Mouse (Mus musculus): ENCODE measurements around the gene Plpp1. TPM values are rescaled to one million over a fixed set of nuclear protein-coding genes. Genes with fewer than 3 reads are reported as not detected.

Plpp1 gene
- polyA plus RNA-seq, 1 experiment from 2014 or later: 20.6 TPM

DNA sequence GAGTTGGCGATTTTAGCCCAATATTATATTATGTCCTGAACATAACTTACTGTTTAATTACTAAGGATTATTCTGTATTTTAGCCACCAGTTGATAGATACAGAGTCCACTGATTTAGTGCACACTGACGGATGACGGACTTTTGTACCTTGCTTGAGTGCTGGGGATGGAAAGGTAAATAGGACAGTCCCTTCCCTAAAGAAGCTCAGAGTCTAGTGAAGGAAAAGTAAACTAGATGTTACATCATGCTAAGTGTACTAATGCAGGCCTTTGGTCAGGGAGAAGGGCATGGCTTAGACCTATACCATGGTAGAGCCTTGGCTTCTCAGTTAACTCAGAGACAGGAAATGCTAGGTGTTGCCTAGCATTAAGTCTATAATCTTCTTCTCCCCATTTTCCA is 4.9 kb downstream of the Plpp1 start:
- 97% methylated on average over 3 of the region's 3 CpGs for WGBS

GRCm38 (mm10) chr13:112807936-112808667 is 7.5 kb downstream of the Plpp1 start:
- Histone ChIP-seq H3K36me3 (ENCODE audit: poor library complexity, severe bottlenecking) (peaks cover 14% of the 10 kb centered on the region), H3K4me1 (peaks cover 13% of the 10 kb centered on the region; the same call in 1 of the 2 replicates), H3K4me2 (no peak overlapping the region), H3K27ac (no peak overlapping the region), H3K9ac (no peak overlapping the region), H3K27me3 (no peaks in the 10 kb centered on the region), H3K9me3 (replicated peaks) (no peaks in the 10 kb centered on the region), H3K4me3 (no peak overlapping the region)
- WGBS: 85% methylated on average over 10 of the region's 10 CpGs
- no peak for ATAC-seq

More for the DNA sequence above, 4.9 kb downstream of the Plpp1 start:
- Histone ChIP-seq H3K36me3 (ENCODE audit: poor library complexity, severe bottlenecking) (peaks cover 14% of the 10 kb centered on the region), H3K9ac (no peak overlapping the region), H3K4me2 (no peak overlapping the region), H3K9me3 (replicated peaks) (no peaks in the 10 kb centered on the region), H3K27ac (no peak overlapping the region), H3K4me1 (peaks cover 11% of the 10 kb centered on the region), H3K4me3 (no peak overlapping the region), H3K27me3 (no peaks in the 10 kb centered on the region)
- no peak for ATAC-seq

GRCm38 (mm10) chr13:112809504-112810247 is 9.1 kb downstream of the Plpp1 start:
- WGBS: 84% methylated on average over 7 of the region's 7 CpGs
- Histone ChIP-seq H3K27me3 (no peaks in the 10 kb centered on the region), H3K27ac (no peak overlapping the region), H3K9me3 (replicated peaks) (no peaks in the 10 kb centered on the region), H3K36me3 (ENCODE audit: poor library complexity, severe bottlenecking) (peaks cover 14% of the 10 kb centered on the region), H3K9ac (no peak overlapping the region), H3K4me3 (no peak overlapping the region), H3K4me1 (peaks cover 13% of the 10 kb centered on the region; the same call in 1 of the 2 replicates), H3K4me2 (no peak overlapping the region)
- no peak for ATAC-seq

DNA sequence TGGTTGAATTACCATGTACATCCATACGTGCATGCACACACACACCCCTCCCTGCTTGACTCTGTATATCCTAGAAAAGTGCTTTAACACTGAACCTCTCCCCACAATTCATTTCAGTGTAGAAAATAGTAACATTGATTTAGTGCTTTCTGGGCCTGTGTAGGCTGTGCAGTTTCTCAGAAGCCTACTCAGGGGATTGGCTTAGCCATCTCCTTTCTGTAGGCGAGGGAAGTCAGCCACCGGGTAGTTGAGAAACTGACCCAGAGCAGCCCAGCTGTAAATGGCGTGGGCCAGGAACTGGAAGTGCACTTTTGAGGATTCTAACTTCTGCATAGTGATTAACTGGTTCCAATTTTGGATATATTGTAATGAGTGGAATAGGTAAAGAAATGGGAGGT is 9.7 kb downstream of the Plpp1 start:
- H3K4me2 ChIP-seq: no peak overlapping the region
- H3K9ac ChIP-seq: no peak overlapping the region
- H3K27me3 ChIP-seq: no peaks in the 10 kb centered on the region
- no peak for ATAC-seq
- peaks cover 13% of the 10 kb centered on the region; the same call in 1 of the 2 replicates for H3K4me1 ChIP-seq
- H3K9me3 ChIP-seq (replicated peaks): no peaks in the 10 kb centered on the region
- peaks cover 14% of the 10 kb centered on the region for H3K36me3 ChIP-seq (ENCODE audit: poor library complexity, severe bottlenecking)
- no peak overlapping the region for H3K27ac ChIP-seq
- WGBS: 86% methylated on average over 4 of the region's 4 CpGs
- H3K4me3 ChIP-seq: no peak overlapping the region

GRCm38 (mm10) chr13:112810751-112811150 is 10.2 kb downstream of the Plpp1 start:
- no peak for ATAC-seq
- WGBS: 15% methylated on average over 9 of the region's 9 CpGs
- no peaks in the 10 kb centered on the region for H3K9me3 ChIP-seq (replicated peaks)
- H3K4me3 ChIP-seq: no peak overlapping the region
- H3K9ac ChIP-seq: no peak overlapping the region
- H3K27me3 ChIP-seq: no peaks in the 10 kb centered on the region
- no peak overlapping the region for H3K4me2 ChIP-seq
- H3K27ac ChIP-seq: no peak overlapping the region
- peaks cover 13% of the 10 kb centered on the region; the same call in 1 of the 2 replicates for H3K4me1 ChIP-seq
- peaks cover 14% of the 10 kb centered on the region for H3K36me3 ChIP-seq (ENCODE audit: poor library complexity, severe bottlenecking)

- ATAC-seq: peak; percentile 57
- no peak overlapping the region for H3K4me3 ChIP-seq
- peaks cover 13% of the 10 kb centered on the region; the same call in 1 of the 2 replicates for H3K4me1 ChIP-seq
- 58% methylated on average over 8 of the region's 8 CpGs for WGBS
- no peak overlapping the region for H3K4me2 ChIP-seq
- 0 out of 2 replicates have a peak, but pooled peaks cover 6% of the 10 kb centered on the region for H3K36me3 ChIP-seq (ENCODE audit: poor library complexity, severe bottlenecking)
- H3K9ac ChIP-seq: no peak overlapping the region
- H3K27me3 ChIP-seq: no peaks in the 10 kb centered on the region
- no peaks in the 10 kb centered on the region for H3K9me3 ChIP-seq (replicated peaks)
- no peak overlapping the region for H3K27ac ChIP-seq
These were observed 11.3 kb downstream of the Plpp1 start for GRCm38 (mm10) chr13:112811708-112812403.

- Histone ChIP-seq H3K9me3 (replicated peaks) (no peaks in the 10 kb centered on the region), H3K36me3 (ENCODE audit: poor library complexity, severe bottlenecking) (no peaks in the 10 kb centered on the region), H3K4me2 (no peak overlapping the region), H3K27me3 (no peaks in the 10 kb centered on the region), H3K4me1 (peaks cover 7% of the 10 kb centered on the region; the same call in 1 of the 2 replicates), H3K9ac (no peak overlapping the region), H3K4me3 (no peak overlapping the region), H3K27ac (no peak overlapping the region)
- 87% methylated on average over 3 of the region's 3 CpGs for WGBS
- ATAC-seq: no peak
These were observed 15.4 kb downstream of the Plpp1 start for GRCm38 (mm10) chr13:112815996-112816395.

DNA sequence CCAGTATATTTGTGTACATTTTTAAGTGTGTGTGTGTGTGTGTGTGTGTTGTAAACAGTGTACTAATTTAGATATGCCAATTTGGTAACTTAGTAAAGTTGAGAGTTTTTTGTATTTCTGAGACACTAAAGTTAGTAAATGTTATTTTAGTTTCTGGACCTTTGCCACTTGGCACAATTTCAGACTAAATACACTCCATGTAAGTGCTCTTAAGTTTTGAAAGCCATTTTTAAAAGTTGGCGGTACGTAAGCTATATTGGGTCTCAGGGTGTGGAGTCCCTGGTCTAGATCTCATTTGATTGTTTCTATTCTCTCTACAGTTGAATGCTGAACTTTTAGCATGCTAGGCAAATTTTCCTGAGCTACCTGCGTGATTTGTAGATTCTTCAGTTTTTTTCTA is 17.5 kb downstream of the Plpp1 start:
- Histone ChIP-seq H3K4me3 (no peak overlapping the region), H3K9ac (no peak overlapping the region), H3K9me3 (replicated peaks) (no peaks in the 10 kb centered on the region), H3K36me3 (ENCODE audit: poor library complexity, severe bottlenecking) (no peaks in the 10 kb centered on the region), H3K27ac (no peak overlapping the region), H3K4me2 (no peak overlapping the region), H3K4me1 (no peaks in the 10 kb centered on the region), H3K27me3 (no peaks in the 10 kb centered on the region)
- no peak for ATAC-seq
- WGBS: 93% methylated on average over 3 of the region's 3 CpGs

DNA sequence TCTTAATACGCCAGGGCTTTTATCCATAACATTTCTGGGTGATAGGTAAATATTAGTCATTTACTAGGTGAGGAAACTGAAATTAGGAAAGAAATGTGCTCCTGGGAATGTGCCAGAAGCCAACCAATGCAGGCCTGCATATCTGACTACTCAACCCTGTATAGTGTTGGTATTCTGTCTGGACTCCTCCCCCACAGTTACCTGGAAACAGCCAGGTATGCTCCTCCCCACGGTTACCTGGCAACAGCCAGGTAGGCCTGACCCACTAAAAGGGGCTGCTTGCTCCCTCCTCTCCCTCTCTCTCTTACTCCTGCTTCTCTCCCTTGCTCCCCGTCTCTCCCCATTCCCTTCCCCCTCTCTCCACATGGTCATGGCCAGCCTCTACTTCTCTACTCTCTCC is 21.8 kb downstream of the Plpp1 start:
- H3K4me3 ChIP-seq: no peak overlapping the region
- H3K9me3 ChIP-seq (replicated peaks): no peaks in the 10 kb centered on the region
- ATAC-seq: no peak
- H3K4me1 ChIP-seq: no peaks in the 10 kb centered on the region
- H3K27ac ChIP-seq: no peak overlapping the region
- H3K27me3 ChIP-seq: no peaks in the 10 kb centered on the region
- H3K36me3 ChIP-seq (ENCODE audit: poor library complexity, severe bottlenecking): no peaks in the 10 kb centered on the region
- no peak overlapping the region for H3K9ac ChIP-seq
- 79% methylated on average over 3 of the region's 3 CpGs for WGBS
- H3K4me2 ChIP-seq: no peak overlapping the region

- Histone ChIP-seq H3K4me3 (no peak overlapping the region), H3K27me3 (no peaks in the 10 kb centered on the region), H3K27ac (no peak overlapping the region), H3K9ac (no peak overlapping the region), H3K36me3 (ENCODE audit: poor library complexity, severe bottlenecking) (no peaks in the 10 kb centered on the region), H3K9me3 (replicated peaks) (no peaks in the 10 kb centered on the region), H3K4me2 (no peak overlapping the region), H3K4me1 (no peaks in the 10 kb centered on the region)
- ATAC-seq: no peak
- 87% methylated on average over 6 of the region's 6 CpGs for WGBS
These were observed 22.8 kb downstream of the Plpp1 start for GRCm38 (mm10) chr13:112823236-112823910.

GRCm38 (mm10) chr13:112823911-112824648 is 23.5 kb downstream of the Plpp1 start:
- Histone ChIP-seq H3K36me3 (ENCODE audit: poor library complexity, severe bottlenecking) (no peaks in the 10 kb centered on the region), H3K9me3 (replicated peaks) (no peaks in the 10 kb centered on the region), H3K27ac (no peak overlapping the region), H3K4me3 (no peak overlapping the region), H3K27me3 (no peaks in the 10 kb centered on the region), H3K4me1 (no peaks in the 10 kb centered on the region), H3K9ac (no peak overlapping the region), H3K4me2 (no peak overlapping the region)
- WGBS: 89% methylated on average over 3 of the region's 8 CpGs
- no peak for ATAC-seq

Data from forebrain, embryonic 13.5 days (tissue).